Mouse (Mus musculus) left cerebral cortex, adult 11 months (tissue): ENCODE measurements around the gene Ilvbl.
"Not testable (repeated sequence)": the region's sequence is repeated elsewhere in the genome, so short reads cannot be mapped to it uniquely, and the experiment has no call there.

Experiments
- DNase-seq: peaks from one replicate; pipeline ENCODE4 v3.0.0; 2022; ENCODE audit warnings: low spot score

Ilvbl gene

GRCm38 (mm10) chr10:78574250-78575104, at the start of gene Ilvbl:
Gene Ilvbl (plus strand): TSS chr10:78574346.
- peak; percentile 93 for DNase-seq

GRCm38 (mm10) chr10:78525071-78525470, 49.1 kb upstream of the Ilvbl start:
- DNase-seq: not testable (repeated sequence)

DNA sequence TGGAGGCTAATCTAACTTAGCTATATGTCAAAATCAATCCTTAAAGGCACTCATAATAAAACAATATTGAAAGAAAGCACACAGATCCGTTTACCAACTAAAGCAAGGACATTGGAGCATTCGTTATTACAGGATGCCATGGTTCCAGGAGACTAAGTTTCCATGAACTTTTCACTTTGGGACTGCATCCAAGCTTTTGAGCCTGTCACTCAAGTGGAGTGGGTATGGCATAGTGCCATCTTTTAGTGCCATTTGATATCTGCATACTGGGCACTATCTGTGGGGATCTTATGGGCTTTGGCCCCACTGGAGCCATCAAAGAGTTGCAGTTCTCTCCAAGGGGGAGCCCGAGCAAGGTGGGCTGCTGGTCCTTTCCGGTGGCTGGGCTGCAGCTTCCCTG, 48.6 kb upstream of the Ilvbl start:
- DNase-seq: no peak

- no peak for DNase-seq
These were observed 33.2 kb upstream of the Ilvbl start for GRCm38 (mm10) chr10:78540943-78541342.

DNA sequence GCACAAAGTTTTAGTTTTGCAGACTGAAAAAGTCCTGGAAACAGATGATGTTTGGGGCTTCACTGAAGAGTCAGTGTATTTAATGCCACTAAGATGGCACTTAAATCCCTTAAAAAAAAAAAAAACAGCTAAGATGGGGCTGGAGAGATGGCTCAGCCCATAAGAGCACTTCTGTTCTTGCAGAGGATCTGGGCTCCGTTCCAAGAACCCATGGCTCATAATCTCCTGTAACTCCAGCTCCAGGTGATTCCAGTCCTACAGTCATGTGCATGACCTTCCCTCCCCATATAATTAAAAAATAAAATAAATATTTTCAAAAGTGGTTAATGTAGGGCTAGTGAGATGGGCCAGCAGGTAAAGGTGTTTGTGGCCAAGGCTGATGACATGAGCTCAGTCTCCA, 9.1 kb upstream of the Ilvbl start:
- no peak for DNase-seq

GRCm38 (mm10) chr10:78569191-78569590, 5.0 kb upstream of the Ilvbl start:
- DNase-seq: no peak

DNA sequence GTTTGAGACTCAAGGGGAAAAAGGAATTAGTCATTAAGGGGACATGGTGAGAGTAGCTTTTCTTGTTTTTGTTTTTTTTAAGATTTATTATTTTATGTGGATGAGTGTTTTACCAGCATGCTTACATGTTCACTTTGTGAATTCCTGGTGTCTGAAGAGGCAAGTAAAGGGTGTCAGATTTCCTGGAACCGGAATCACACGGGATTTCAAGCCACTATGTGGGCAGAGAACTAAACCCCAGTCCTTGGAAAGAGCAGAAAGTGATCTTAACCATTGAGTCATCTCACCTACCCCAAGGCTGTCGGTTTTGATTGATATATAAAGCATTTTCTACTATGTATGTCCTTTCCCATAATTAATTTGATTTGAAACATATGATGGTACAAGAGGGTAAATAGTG, 4.5 kb upstream of the Ilvbl start:
- no peak for DNase-seq

DNA sequence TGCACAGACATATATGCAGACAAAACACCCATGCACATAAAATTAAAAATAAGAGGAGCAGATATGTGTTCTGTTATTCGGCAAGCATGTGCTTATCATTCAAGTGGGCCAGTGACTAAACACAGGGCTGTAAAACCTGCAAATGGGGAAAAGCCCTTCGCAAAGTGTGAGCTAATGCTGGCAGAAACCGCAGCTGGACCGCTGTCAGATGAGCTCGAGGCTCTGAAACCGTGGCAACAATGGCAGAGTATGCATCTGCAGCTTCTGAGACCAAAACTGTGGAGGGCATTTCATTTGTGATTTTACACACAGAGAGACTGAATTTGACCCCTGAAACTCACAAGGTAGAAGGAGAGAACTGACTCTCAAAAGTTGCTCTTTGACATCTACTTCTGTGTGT, 3.7 kb upstream of the Ilvbl start:
- no peak for DNase-seq

- DNase-seq: no peak
These were observed 3.2 kb upstream of the Ilvbl start for GRCm38 (mm10) chr10:78570897-78571296.

DNA sequence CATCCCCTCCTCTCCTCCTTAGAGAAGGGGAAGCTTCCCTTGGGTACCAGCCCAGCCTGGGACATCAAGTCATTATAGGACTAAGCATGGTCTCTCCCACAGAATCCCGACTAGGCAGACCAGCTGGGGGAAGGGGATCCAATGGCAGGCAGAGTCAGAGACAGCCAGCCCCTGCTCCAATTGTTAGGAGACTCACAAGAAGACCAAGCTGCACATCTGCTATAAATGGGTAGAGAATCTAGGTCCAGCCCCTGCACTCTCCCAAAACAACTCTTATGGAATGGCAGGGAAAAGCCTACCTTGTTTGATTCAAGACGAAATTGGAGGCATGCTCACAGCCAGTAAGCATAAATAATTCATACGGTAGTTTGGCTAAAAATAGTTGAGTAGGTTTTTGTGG, 920 bp upstream of the Ilvbl start:
- DNase-seq: no peak

DNA sequence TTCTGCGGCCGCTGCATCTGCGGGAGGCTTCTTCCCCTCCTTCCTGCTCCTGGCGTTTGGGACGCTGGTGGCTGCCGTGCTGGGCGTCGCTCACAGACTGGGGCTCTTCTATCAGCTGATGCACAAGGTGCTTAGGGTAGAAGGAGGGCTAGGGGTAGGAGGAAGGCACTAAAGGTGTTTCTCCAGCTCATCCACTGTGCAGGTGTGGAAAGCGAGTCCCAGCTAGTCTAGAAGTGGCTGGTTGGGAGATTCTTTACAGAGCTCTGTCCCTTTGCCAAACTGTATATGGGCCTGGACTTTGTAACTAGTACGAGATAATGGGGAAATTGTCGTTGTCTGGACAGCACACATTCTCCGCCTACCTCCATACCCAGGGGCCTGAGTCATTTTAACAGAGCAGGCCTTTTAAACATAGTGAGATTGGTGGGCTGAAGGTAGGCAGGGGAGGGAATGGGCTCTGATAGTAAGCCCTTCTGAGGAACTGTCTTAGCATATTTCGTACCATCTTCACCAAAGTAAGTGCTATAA, 1.0 kb downstream of the Ilvbl start:
- DNase-seq: no peak

DNA sequence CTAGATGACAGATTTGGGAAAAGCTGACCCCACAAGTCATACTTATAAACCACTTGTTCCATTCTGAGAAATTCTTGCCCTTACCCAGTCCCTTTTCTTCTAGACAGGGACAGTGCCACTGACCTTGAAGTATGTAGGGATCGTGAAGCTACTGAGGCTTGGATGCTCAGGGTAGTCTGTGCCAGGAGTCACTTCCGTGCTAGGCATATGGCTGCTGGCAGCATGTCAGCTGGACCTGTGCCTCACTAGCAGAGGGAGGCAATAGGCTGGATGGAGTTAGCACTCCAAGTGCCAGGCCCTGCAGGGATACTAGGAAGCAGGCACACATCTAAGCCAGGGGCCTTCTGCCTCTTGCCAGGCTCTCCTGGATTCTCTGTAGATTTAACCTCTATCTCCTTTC, 1.5 kb downstream of the Ilvbl start:
- DNase-seq: no peak

DNA sequence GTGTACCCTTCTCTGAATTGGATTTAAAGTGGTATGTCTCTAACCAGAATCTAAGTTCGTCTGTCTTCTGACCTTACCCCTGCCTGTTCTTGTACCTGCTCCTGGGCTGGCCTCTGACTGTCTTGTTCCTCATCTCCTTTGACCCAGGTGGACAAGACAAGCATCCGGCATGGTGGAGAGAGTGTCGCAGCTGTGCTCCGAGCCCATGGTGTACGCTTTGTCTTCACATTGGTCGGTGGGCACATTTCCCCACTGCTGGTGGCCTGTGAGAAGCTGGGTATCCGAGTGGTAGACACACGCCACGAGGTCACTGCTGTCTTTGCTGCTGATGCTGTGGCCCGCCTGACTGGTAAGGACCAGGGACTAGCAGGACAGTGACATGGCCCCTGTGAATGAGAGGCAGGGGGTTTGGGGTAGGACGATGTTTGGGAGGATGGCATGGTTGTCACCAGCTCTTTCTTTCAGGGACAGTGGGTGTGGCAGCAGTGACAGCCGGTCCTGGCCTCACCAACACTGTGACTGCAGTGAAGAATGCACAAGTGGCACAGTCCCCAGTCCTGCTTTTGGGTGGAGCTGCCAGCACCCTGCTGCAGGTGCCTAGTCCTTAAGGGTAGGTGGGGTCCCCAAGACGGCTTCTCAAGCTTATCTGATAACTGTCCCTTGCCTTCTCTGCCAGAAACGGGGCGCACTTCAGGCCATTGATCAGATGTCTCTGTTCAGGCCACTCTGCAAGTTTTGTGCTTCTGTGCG, 2.5 kb downstream of the Ilvbl start:
- DNase-seq: no peak

DNA sequence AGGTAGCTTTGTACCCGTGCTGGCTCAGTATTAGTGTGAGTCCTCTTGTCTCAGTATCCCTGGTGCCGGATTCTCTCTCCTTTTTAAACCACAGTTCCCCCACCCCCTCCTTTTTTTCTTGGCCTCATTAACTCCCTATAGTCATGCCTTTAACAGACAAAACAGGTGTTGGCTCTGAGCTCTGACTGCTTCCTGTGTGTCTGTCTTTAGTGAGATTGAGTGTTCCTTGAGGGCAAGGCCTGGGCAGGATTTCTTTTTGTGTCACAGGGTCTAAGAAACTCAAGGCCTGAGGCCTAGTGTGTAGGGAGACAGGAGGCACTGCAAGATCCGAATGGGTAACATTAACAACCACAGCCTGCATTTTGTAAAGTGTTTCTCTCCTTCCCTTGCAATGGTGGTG, 4.1 kb downstream of the Ilvbl start:
- no peak for DNase-seq

- no peak for DNase-seq
These were observed 7.0 kb downstream of the Ilvbl start for GRCm38 (mm10) chr10:78581121-78581520.

- DNase-seq: no peak
These were observed 9.2 kb downstream of the Ilvbl start for GRCm38 (mm10) chr10:78583347-78583746.

DNA sequence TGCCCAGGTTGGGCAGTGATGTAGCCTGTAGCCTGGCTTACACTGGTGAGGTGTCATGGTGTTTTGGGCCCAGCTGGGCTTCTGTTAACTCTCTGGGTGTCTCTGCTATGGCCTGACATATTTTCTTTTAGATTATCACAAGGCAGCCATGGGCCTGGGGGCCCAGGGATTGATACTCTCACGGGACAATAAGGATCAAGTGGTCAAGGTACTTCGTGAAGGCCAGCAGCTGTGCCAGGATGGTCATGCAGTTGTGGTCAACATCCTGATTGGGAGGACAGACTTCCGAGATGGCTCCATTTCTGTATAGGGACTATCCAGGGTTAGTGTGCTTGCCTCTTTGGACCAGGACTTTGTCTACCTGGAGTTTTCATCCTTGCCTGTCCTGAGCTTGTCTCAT, 9.8 kb downstream of the Ilvbl start:
- no peak for DNase-seq

GRCm38 (mm10) chr10:78584996-78585395, 10.8 kb downstream of the Ilvbl start:
- DNase-seq: no peak

DNA sequence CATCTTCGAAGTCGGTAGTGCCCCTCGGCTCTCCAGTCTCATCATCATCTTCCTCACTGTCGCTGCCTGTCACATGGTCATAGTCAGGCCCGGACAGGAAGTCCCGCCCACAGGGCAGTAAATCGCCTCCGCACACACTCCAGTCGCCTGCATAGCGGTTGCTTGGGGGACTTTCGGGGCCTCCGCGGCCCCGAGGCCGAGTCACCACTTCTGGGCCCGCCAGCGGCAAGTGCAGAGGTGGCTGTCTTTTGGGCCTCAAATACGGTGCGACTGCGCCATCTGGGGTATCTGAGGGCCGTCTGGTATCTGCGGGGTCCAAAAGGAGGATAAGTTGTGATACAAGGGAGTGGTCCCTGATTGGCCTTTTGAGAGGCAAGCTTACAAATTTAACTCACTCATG, 11.5 kb downstream of the Ilvbl start:
- DNase-seq: no peak

DNA sequence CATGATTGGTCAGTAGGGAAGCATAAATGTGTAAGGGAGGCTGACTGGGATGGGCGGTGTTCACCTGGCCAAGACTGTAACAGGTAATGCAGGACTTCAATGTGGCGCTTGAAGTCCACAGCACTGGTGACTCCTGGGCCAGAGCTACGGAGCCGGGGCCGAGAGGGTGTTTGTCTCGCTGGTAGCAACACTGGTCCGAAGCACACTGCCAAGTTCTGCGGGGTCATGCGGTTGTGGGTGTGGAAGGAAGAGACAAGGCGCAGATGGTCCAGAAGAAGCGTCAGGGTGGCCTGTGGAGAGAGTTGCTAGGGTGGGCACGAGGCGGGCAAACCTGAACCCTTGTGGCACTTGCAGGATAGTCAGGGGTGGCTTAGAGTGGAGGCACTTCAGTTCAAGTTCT, 11.9 kb downstream of the Ilvbl start:
- DNase-seq: no peak

GRCm38 (mm10) chr10:78589291-78589690, 15.1 kb downstream of the Ilvbl start:
- no peak for DNase-seq

GRCm38 (mm10) chr10:78589901-78590300, 15.8 kb downstream of the Ilvbl start:
- no peak for DNase-seq

GRCm38 (mm10) chr10:78590744-78591143, 16.6 kb downstream of the Ilvbl start:
- no peak for DNase-seq
